Mouse (Mus musculus) c-Kit-negative CD71-positive TER-119-positive erythroid progenitor cells, embryonic 14.5 days (primary cell): ENCODE data around the gene Sez6l.

Source experiments
- DNase-seq: peaks from one replicate; pipeline ENCODE4 v3.0.0-alpha.2; 2013; ENCODE audit warnings: low read depth, low spot score

The Sez6l gene

GRCm38 (mm10) chr5:112498921-112499917 lies 77.8 kb downstream of the Sez6l start:
- no peak for DNase-seq

- DNase-seq = no peak
Measured at GRCm38 (mm10) chr5:112496753-112497369, 80.1 kb downstream of the Sez6l start.

DNA sequence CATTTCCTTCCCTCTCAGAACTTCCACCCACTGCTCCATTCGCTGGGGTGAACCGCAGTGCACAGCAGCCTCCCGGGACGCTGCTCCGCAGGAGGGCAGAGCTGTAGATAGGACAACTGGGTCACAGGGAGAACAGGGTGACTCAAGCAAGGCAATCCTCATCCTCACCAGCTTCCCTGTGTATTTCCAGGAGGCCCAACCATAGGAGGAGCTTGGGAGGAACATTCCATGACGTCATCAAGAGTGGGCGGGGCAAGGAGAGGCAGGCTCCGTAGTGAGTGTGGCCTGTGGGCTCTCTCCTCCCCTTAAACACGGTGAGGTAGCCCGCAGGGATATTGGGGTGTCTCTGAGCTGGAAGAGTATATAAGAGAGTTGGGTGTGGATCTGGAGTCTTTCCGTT lies 83.5 kb downstream of the Sez6l start:
- DNase-seq = no peak

DNA sequence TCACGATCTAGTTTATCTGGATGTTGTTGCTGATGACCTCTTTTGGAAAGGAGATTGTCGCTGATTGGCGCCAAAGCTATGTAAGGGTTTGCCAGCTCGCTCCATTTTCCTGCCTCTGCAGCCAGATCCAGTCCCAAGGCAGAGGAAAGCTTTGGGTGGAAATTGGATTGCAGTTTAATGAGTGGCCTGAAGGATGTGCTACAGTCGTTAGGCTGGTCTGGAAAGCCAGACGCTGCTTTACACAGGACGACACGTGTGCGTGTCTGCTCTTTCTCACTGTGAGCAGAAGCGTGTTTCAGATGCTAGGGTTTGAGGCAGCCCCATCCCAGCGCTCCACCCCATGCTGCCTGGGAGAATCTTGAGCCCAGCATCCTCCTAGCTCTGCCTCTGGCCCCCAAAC lies 85.5 kb downstream of the Sez6l start:
- no peak for DNase-seq

DNA sequence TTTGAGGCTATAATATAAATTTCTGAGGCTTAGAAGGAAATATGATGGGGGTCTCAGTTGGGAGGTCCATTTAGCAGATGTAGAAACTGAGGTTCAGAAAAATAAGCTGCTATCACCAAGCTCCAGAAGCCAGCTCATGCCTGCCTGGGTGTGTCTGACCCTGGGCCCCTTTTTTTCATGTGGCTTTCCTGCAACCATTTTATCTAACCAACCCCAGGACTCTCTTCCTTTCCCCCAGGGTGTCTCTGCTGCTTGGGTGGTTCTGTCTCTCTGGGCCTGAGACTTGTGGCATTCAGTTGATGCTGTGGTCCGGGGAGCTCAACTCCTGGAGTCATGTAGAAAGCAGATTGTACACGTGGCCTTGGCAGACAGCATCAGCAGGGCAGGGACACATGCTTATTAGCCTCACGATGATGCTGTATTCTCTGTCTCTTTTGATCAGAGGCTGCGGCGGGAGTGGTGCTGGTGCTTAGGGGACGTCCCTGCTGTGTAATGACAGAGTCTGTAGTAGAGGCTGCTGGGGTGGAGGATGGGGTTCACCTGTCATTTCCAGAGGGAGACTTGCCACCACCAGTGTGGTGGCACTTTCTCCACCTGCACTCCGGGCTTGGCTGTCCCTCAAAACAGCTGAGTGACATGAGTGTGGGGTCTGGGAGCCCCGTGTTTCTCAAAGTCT lies 88.7 kb downstream of the Sez6l start:
- DNase-seq = peak; percentile 25

- no peak for DNase-seq
Measured at GRCm38 (mm10) chr5:112487504-112487903, 89.5 kb downstream of the Sez6l start.

GRCm38 (mm10) chr5:112486415-112486814 lies 90.6 kb downstream of the Sez6l start:
- DNase-seq = no peak

DNA sequence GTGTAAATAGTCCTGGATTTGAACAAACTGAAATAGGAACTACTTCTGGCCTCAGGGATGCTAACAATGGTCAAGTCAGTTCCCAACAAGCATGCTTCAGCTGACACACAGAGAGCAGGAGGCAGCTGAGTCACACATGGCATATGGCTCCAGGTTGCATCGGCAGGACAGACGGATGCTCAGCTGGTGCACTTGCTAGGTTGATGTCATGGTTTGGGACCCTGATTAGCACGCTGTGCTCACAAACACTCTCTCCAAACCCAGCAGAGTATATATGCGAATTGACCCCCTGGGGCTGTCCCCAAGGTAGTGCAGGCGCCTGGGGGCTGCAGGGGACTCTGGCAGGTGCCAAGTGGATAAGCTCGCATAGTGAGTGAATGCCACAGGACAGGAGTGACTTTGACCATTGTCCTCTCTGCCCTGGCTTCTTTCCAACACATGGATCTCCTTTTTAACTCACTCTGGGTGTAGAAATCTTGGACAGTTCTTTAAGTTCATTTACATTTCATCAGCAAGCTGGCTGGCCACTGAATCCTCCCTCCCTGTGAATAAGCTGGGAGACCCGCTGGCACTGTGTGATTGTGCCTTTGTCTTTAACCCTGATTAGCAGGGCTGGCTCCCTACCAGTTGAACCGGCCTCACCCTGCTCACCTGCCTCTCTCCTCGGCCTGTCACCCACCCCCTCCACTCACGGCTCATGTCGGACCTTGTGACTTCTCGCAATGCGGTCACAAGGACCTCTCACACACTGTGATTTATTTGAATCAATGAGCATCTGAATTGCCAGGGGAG lies 91.9 kb downstream of the Sez6l start:
- DNase-seq = no peak

DNA sequence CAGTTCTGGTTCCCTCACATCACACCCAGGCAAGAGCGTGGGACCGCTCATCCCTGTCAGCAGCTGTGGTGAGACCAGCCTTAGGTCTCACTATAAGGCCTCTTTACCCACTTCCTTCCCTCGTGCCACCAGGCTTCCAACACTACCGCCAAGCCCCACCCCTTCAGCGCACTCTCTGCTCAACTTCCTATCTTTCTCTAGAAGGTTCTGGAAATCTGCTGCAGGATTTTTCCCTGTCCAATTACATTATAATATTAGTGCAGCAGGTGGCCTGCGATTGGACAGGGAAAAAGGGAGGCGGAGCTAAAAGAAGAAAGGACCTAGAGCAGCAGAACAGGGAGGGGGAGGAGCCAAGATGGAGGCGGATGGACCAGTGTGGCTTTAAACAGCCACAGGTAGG lies 94.0 kb downstream of the Sez6l start:
- DNase-seq = no peak

- DNase-seq = no peak
Measured at GRCm38 (mm10) chr5:112482551-112482950, 94.4 kb downstream of the Sez6l start.

DNA sequence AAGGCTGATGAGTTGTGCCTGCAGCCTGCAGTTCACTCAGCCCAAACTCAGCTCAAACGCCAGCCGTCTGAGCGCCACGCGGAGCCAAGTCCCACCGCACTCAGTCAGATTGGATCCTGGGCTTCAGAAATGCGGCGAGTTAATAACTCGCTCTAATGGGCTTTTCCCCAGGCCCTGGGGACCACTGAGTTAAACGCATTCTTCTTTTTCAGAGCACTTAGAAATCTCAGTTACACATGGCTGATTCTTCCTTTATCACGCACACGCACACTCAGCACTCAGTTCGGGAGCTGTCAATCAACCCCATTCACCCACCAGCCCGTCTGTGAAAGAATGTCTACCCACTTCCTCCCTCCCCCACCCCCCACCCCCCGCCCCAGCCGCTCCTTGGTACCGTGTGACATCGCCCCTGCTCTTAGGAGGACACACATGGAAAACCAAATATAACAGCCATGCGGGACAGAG lies 95.0 kb downstream of the Sez6l start:
- DNase-seq = no peak

GRCm38 (mm10) chr5:112473453-112473852 lies 103.5 kb downstream of the Sez6l start:
- no peak for DNase-seq

GRCm38 (mm10) chr5:112470144-112470543 lies 106.8 kb downstream of the Sez6l start:
- DNase-seq = no peak

DNA sequence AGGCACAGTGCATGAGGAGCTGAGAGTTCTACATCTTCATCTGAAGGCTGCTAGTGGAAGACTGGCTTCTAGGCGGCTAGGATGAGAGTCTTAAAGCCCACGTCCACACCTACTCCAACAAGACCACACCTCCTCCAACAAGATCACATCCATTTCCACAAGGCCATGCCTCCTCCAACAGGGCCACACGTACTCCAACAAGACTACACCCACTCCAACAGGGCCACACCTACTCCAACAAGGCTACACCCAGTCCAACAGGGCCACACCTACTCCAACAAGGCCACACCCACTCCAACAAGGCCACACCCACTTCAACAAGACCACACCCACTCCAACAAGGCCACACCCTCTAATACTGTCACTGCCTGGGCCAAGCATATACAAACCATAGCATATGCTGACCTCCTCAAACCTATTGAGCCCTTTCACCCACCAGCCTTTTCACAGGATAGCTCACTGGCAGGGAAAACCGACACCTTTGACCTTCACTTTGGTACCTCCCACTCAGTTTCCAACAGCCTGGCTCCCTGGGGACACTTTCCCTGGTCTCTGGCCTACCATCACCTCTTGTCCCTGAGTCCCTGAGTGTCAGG lies 107.9 kb downstream of the Sez6l start:
- DNase-seq = no peak

GRCm38 (mm10) chr5:112466331-112466730 lies 110.7 kb downstream of the Sez6l start:
- DNase-seq = no peak

GRCm38 (mm10) chr5:112459903-112460302 lies 117.1 kb downstream of the Sez6l start:
- no peak for DNase-seq

GRCm38 (mm10) chr5:112454966-112455555 lies 121.9 kb downstream of the Sez6l start:
- DNase-seq = no peak

GRCm38 (mm10) chr5:112453088-112453487 lies 123.9 kb downstream of the Sez6l start:
- no peak for DNase-seq

- DNase-seq = no peak
Measured at GRCm38 (mm10) chr5:112448747-112449440, 128.1 kb downstream of the Sez6l start, which contains the start of gene Gm6588. TSS of gene Gm6588 (plus strand) at chr5:112449426.

DNA sequence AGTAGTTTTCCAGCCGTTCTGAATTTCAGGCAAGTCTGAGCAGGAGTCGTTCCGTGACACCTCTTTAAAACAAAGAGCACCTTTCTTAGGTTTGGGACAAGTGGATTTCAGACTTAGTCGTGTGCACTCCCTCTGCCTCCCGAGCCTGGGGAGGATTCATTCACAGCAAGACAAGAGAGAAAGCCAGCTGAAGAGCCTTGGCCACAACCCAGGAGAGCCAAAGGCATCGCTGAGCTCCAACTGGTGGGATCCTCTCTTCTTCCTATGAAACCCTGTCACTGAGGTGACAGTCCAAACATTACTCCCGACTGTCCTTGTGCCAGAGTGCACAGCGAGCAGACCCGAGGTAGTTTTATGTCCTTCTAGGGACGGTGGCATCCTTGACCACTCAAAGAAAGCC lies 138.4 kb downstream of the Sez6l start:
- DNase-seq = no peak
